Mouse (Mus musculus): ENCODE results near the gene Dspp. TPM values are rescaled to one million over a fixed set of nuclear protein-coding genes. Genes with fewer than 3 reads are reported as not detected.

The Dspp gene
- not detected in 2 replicates for polyA plus RNA-seq (2016; fragmentation: Nextera tagmentation; extraction: Ambion mirVana)

- H3K4me3 ChIP-seq, result no peak within 1 kb of the TSS
- no peak within 1 kb of the TSS for H3K4me2 ChIP-seq (replicated peaks)
- no peaks in the 10 kb centered on the region for H3K36me3 ChIP-seq
- H3K9ac ChIP-seq, result no peak within 1 kb of the TSS
- no peak for ATAC-seq (ENCODE audit: insufficient number of reproducible peaks, insufficient read depth, low FRiP score, low TSS enrichment)
- H3K27ac ChIP-seq, result no peak within 1 kb of the TSS
- no peaks in the 10 kb centered on the region for H3K4me1 ChIP-seq
- 86% methylated on average over 7 of the region's 7 CpGs for WGBS
- H3K9me3 ChIP-seq, result no peaks in the 10 kb centered on the region
- H3K27me3 ChIP-seq, result no peaks in the 10 kb centered on the region
These were observed at the start of gene Dspp for GRCm38 (mm10) chr5:104170412-104170811. TSS of gene Dspp (plus strand) at chr5:104170712.

GRCm38 (mm10) chr5:104124016-104124658 is 46.4 kb upstream of the Dspp start:
- H3K27me3 ChIP-seq, result no peaks in the 10 kb centered on the region
- no peak overlapping the region for H3K4me3 ChIP-seq
- H3K9me3 ChIP-seq, result no peaks in the 10 kb centered on the region
- 88% methylated on average over 6 of the region's 6 CpGs for WGBS
- H3K4me1 ChIP-seq, result peaks cover 8% of the 10 kb centered on the region
- no peaks in the 10 kb centered on the region for H3K36me3 ChIP-seq
- no peak overlapping the region for H3K27ac ChIP-seq
- ATAC-seq (ENCODE audit: insufficient number of reproducible peaks, insufficient read depth, low FRiP score, low TSS enrichment), result no peak
- H3K9ac ChIP-seq, result no peak overlapping the region
- no peak overlapping the region for H3K4me2 ChIP-seq (replicated peaks)

- H3K4me2 ChIP-seq (replicated peaks), result no peak overlapping the region
- H3K27me3 ChIP-seq, result no peaks in the 10 kb centered on the region
- no peak overlapping the region for H3K9ac ChIP-seq
- no peak for ATAC-seq (ENCODE audit: insufficient number of reproducible peaks, insufficient read depth, low FRiP score, low TSS enrichment)
- WGBS, result 86% methylated on average over 12 of the region's 12 CpGs
- H3K9me3 ChIP-seq, result no peaks in the 10 kb centered on the region
- peaks cover 8% of the 10 kb centered on the region for H3K4me1 ChIP-seq
- no peak overlapping the region for H3K4me3 ChIP-seq
- H3K36me3 ChIP-seq, result no peaks in the 10 kb centered on the region
- no peak overlapping the region for H3K27ac ChIP-seq
These were observed 43.8 kb upstream of the Dspp start for GRCm38 (mm10) chr5:104126561-104127320.

- no peak for ATAC-seq (ENCODE audit: insufficient number of reproducible peaks, insufficient read depth, low FRiP score, low TSS enrichment)
These were observed 43.2 kb upstream of the Dspp start for GRCm38 (mm10) chr5:104127351-104127750.

GRCm38 (mm10) chr5:104128281-104129031 is 42.1 kb upstream of the Dspp start:
- Histone ChIP-seq H3K4me2 (replicated peaks) (no peak overlapping the region), H3K36me3 (no peaks in the 10 kb centered on the region), H3K27me3 (no peaks in the 10 kb centered on the region), H3K9ac (no peak overlapping the region), H3K9me3 (no peaks in the 10 kb centered on the region), H3K4me1 (peaks cover 8% of the 10 kb centered on the region), H3K27ac (no peak overlapping the region; the same call in 1 of the 2 replicates), H3K4me3 (no peak overlapping the region)
- WGBS, result 32% methylated on average over 12 of the region's 12 CpGs
- ATAC-seq (ENCODE audit: insufficient number of reproducible peaks, insufficient read depth, low FRiP score, low TSS enrichment), result no peak; the same call in 1 of the 2 replicates

More at GRCm38 (mm10) chr5:104127351-104127750, 43.2 kb upstream of the Dspp start:
- Histone ChIP-seq H3K4me1 (peaks cover 8% of the 10 kb centered on the region), H3K4me2 (replicated peaks) (no peak overlapping the region), H3K27ac (no peak overlapping the region), H3K9me3 (no peaks in the 10 kb centered on the region), H3K9ac (no peak overlapping the region), H3K27me3 (no peaks in the 10 kb centered on the region), H3K36me3 (no peaks in the 10 kb centered on the region), H3K4me3 (no peak overlapping the region)
- 82% methylated on average over 1 of the region's 1 CpGs for WGBS

GRCm38 (mm10) chr5:104130891-104131290 is 39.6 kb upstream of the Dspp start:
- no peak overlapping the region for H3K27ac ChIP-seq
- H3K9ac ChIP-seq, result no peak overlapping the region
- no peak overlapping the region for H3K4me3 ChIP-seq
- H3K4me2 ChIP-seq (replicated peaks), result no peak overlapping the region
- peaks cover 8% of the 10 kb centered on the region for H3K4me1 ChIP-seq
- H3K27me3 ChIP-seq, result no peaks in the 10 kb centered on the region
- no peaks in the 10 kb centered on the region for H3K36me3 ChIP-seq
- WGBS, result 91% methylated on average over 4 of the region's 4 CpGs
- ATAC-seq (ENCODE audit: insufficient number of reproducible peaks, insufficient read depth, low FRiP score, low TSS enrichment), result no peak
- no peaks in the 10 kb centered on the region for H3K9me3 ChIP-seq

- Histone ChIP-seq H3K36me3 (no peaks in the 10 kb centered on the region), H3K9ac (no peak overlapping the region), H3K4me1 (peaks cover 8% of the 10 kb centered on the region), H3K4me3 (no peak overlapping the region), H3K4me2 (replicated peaks) (no peak overlapping the region), H3K27ac (no peak overlapping the region), H3K27me3 (no peaks in the 10 kb centered on the region), H3K9me3 (no peaks in the 10 kb centered on the region)
- ATAC-seq (ENCODE audit: insufficient number of reproducible peaks, insufficient read depth, low FRiP score, low TSS enrichment), result no peak
- WGBS, result 73% methylated on average over 4 of the region's 4 CpGs
These were observed 39.0 kb upstream of the Dspp start for GRCm38 (mm10) chr5:104131544-104131943.

- Histone ChIP-seq H3K4me2 (replicated peaks) (no peak overlapping the region), H3K36me3 (no peaks in the 10 kb centered on the region), H3K27ac (no peak overlapping the region), H3K4me3 (no peak overlapping the region), H3K4me1 (peaks cover 1% of the 10 kb centered on the region; the same call in 1 of the 2 replicates), H3K9ac (no peak overlapping the region), H3K27me3 (no peaks in the 10 kb centered on the region), H3K9me3 (no peaks in the 10 kb centered on the region)
- no peak for ATAC-seq (ENCODE audit: insufficient number of reproducible peaks, insufficient read depth, low FRiP score, low TSS enrichment)
- 68% methylated on average over 4 of the region's 4 CpGs for WGBS
These were observed 36.8 kb upstream of the Dspp start for GRCm38 (mm10) chr5:104133752-104134151.

- Histone ChIP-seq H3K4me1 (no peaks in the 10 kb centered on the region), H3K27ac (no peak overlapping the region), H3K36me3 (no peaks in the 10 kb centered on the region), H3K9ac (no peak overlapping the region), H3K4me2 (replicated peaks) (no peak overlapping the region), H3K4me3 (no peak overlapping the region), H3K9me3 (no peaks in the 10 kb centered on the region), H3K27me3 (no peaks in the 10 kb centered on the region)
- ATAC-seq (ENCODE audit: insufficient number of reproducible peaks, insufficient read depth, low FRiP score, low TSS enrichment), result no peak
- WGBS, result 67% methylated on average over 10 of the region's 10 CpGs
These were observed 32.5 kb upstream of the Dspp start for GRCm38 (mm10) chr5:104137920-104138541.

- WGBS, result 80% methylated on average over 2 of the region's 2 CpGs
- Histone ChIP-seq H3K27ac (no peak overlapping the region), H3K9ac (no peak overlapping the region), H3K4me1 (no peaks in the 10 kb centered on the region), H3K4me2 (replicated peaks) (no peak overlapping the region), H3K36me3 (no peaks in the 10 kb centered on the region), H3K4me3 (no peak overlapping the region), H3K9me3 (no peaks in the 10 kb centered on the region), H3K27me3 (no peaks in the 10 kb centered on the region)
- ATAC-seq (ENCODE audit: insufficient number of reproducible peaks, insufficient read depth, low FRiP score, low TSS enrichment), result no peak
These were observed 29.4 kb upstream of the Dspp start for GRCm38 (mm10) chr5:104141067-104141466.

GRCm38 (mm10) chr5:104144057-104144456 is 26.5 kb upstream of the Dspp start:
- no peaks in the 10 kb centered on the region for H3K36me3 ChIP-seq
- no peak overlapping the region for H3K4me2 ChIP-seq (replicated peaks)
- no peaks in the 10 kb centered on the region for H3K9me3 ChIP-seq
- no peak overlapping the region for H3K4me3 ChIP-seq
- no peaks in the 10 kb centered on the region for H3K4me1 ChIP-seq
- no peak overlapping the region for H3K9ac ChIP-seq
- H3K27ac ChIP-seq, result no peak overlapping the region
- WGBS, result 82% methylated on average over 4 of the region's 4 CpGs
- no peak for ATAC-seq (ENCODE audit: insufficient number of reproducible peaks, insufficient read depth, low FRiP score, low TSS enrichment)
- H3K27me3 ChIP-seq, result no peaks in the 10 kb centered on the region
